Mouse (Mus musculus): ENCODE data around the gene Cyb5b.

GRCm38 (mm10) chr8:107172969-107173645 lies 22.7 kb downstream of the Cyb5b start:
- TF ChIP-seq CTCF (IDR thresholded peaks at IDR 0.05; ENCODE audit: borderline replicate concordance, extremely low read depth, insufficient read depth, insufficient read length) (no peak), POLR2A (IDR thresholded peaks at IDR 0.05; ENCODE audit: borderline replicate concordance, extremely low read depth, insufficient read depth, insufficient read length, poor library complexity, severe bottlenecking) (no peak)

Measured in brain, embryonic 14.5 days (tissue).